Mouse (Mus musculus): ENCODE results near the gene Dppa1.

Dppa1 gene

GRCm38 (mm10) chr11:46561096-46561495, 68.0 kb downstream of the Dppa1 start:
- in situ Hi-C loops (cut with MboI, MseI), result no loop called here
